Mouse (Mus musculus) embryonic facial prominence, embryonic 14.5 days (tissue): ENCODE measurements around the gene Bcl2. TPM values are rescaled to one million over a fixed set of nuclear protein-coding genes. Genes with fewer than 3 reads are reported as not detected.
A peak's percentile ranks its signal among the peaks of the same experiment; 100 is the strongest.

Experiments
- ATAC-seq: fragments of 200-750 bp; cut with Nextera tagmentation; 2 replicates; pipeline ENCODE4 v1.8.0; 2017; ENCODE audit warnings: low read depth, moderate number of reproducible peaks, moderate TSS enrichment
- DNase-seq: peaks from one replicate; pipeline ENCODE4 v3.0.0-alpha.2; 2015; ENCODE audit warnings: low spot score
- H3K27ac ChIP-seq: fragments of 300-500 bp; sonication (generic); replicated peaks from 2 replicates; pipeline ENCODE4 v1.5.1; 2014; ENCODE audit warnings: low read depth, mild to moderate bottlenecking, low read length, moderate library complexity
- H3K27me3 ChIP-seq: fragments of 300-500 bp; sonication (generic); replicated peaks from 2 replicates; pipeline ENCODE4 v1.6.1; 2014; ENCODE audit warnings: low read length; ENCODE audit not compliant: control insufficient read depth, insufficient read depth
- H3K36me3 ChIP-seq: fragments of 300-500 bp; sonication (generic); 2 replicates; pipeline ENCODE4 v1.6.1; 2014; ENCODE audit warnings: low read length, mixed read lengths; ENCODE audit not compliant: control insufficient read depth, insufficient read depth
- H3K4me1 ChIP-seq: fragments of 300-500 bp; sonication (generic); 2 replicates; pipeline ENCODE4 v1.6.1; 2014; ENCODE audit warnings: antibody characterized with exemption, low read length; ENCODE audit not compliant: control insufficient read depth, insufficient read depth
- H3K4me2 ChIP-seq: fragments of 300-500 bp; sonication (generic); 2 replicates; pipeline ENCODE4 v1.6.1; 2014; ENCODE audit warnings: low read depth, mild to moderate bottlenecking, low read length, moderate library complexity, mixed read lengths
- H3K4me3 ChIP-seq: fragments of 300-500 bp; sonication (generic); 2 replicates; pipeline ENCODE4 v1.5.1; 2014; ENCODE audit warnings: low read depth, mild to moderate bottlenecking, low read length
- H3K9ac ChIP-seq: fragments of 300-500 bp; sonication (generic); 2 replicates; pipeline ENCODE4 v1.6.1; 2014; ENCODE audit warnings: low read depth, mild to moderate bottlenecking, low read length, moderate library complexity, mixed read lengths
- H3K9me3 ChIP-seq: fragments of 300-500 bp; sonication (generic); 2 replicates; pipeline ENCODE4 v1.6.1; 2016; ENCODE audit warnings: low read length; ENCODE audit not compliant: control insufficient read depth
- WGBS: fragments of 180-500 bp; shearing (Covaris S2); extraction: QIAGEN DNeasy Blood & Tissue Kit; methylation state at CpG from one replicate; pipeline ENCODE4 v1.1.7; 2014; 5-methylcytosine and 5-hydroxymethylcytosine counted together
- polyA plus RNA-seq: library from polyadenylated mRNA; unstranded; fragments of >200 nt; fragmentation: Nextera tagmentation; extraction: Ambion mirVana; gene quantifications from 2 replicates; pipeline ENCODE4 v1.2.1, GENCODE M21; 2014

Gene Bcl2
- polyA plus RNA-seq, 1 experiment from 2014 or later, result 11.1 TPM

- no peak overlapping the region for H3K4me3 ChIP-seq
- H3K9me3 ChIP-seq, result no peaks in the 10 kb centered on the region
- ATAC-seq, result peak; percentile 58; the same call in 1 of the 2 replicates
- no peak overlapping the region for H3K9ac ChIP-seq
- no peaks in the 10 kb centered on the region for H3K36me3 ChIP-seq
- WGBS, result 63% methylated on average over 8 of the region's 8 CpGs
- H3K27me3 ChIP-seq, result no peaks in the 10 kb centered on the region
- no peak overlapping the region; the same call in 1 of the 2 replicates for H3K27ac ChIP-seq
- peak; percentile 81 for DNase-seq
- H3K4me1 ChIP-seq, result peaks cover 38% of the 10 kb centered on the region
- no peak overlapping the region for H3K4me2 ChIP-seq
Measured at GRCm38 (mm10) chr1:106553846-106554802, 159.9 kb downstream of the Bcl2 start.

GRCm38 (mm10) chr1:106552856-106553255, 161.2 kb downstream of the Bcl2 start:
- DNase-seq (peak; percentile 79), ATAC-seq (peak; percentile 36; the same call in 1 of the 2 replicates)
- peaks cover 38% of the 10 kb centered on the region for H3K4me1 ChIP-seq
- peak overlapping the region; percentile 68; the same call in 1 of the 2 replicates for H3K27ac ChIP-seq
- WGBS, result 49% methylated on average over 7 of the region's 7 CpGs
- H3K27me3 ChIP-seq, result no peaks in the 10 kb centered on the region
- H3K4me3 ChIP-seq, result no peak overlapping the region
- H3K36me3 ChIP-seq, result no peaks in the 10 kb centered on the region
- no peaks in the 10 kb centered on the region for H3K9me3 ChIP-seq
- no peak overlapping the region for H3K9ac ChIP-seq
- no peak overlapping the region for H3K4me2 ChIP-seq

- DNase-seq (no peak), ATAC-seq (no peak)
- Histone ChIP-seq H3K4me3 (no peak overlapping the region), H3K9me3 (no peaks in the 10 kb centered on the region), H3K36me3 (no peaks in the 10 kb centered on the region), H3K27ac (no peak overlapping the region), H3K4me1 (peaks cover 35% of the 10 kb centered on the region), H3K4me2 (no peak overlapping the region), H3K27me3 (no peaks in the 10 kb centered on the region), H3K9ac (no peak overlapping the region)
- WGBS, result 87% methylated on average over 3 of the region's 3 CpGs
Measured at GRCm38 (mm10) chr1:106550580-106550979, 163.5 kb downstream of the Bcl2 start.

- WGBS, result 64% methylated on average over 5 of the region's 5 CpGs
- ATAC-seq (no peak), DNase-seq (no peak)
- peaks cover 35% of the 10 kb centered on the region for H3K4me1 ChIP-seq
- no peaks in the 10 kb centered on the region for H3K9me3 ChIP-seq
- H3K27ac ChIP-seq, result peak overlapping the region; percentile 12; the same call in 1 of the 2 replicates
- no peak overlapping the region for H3K9ac ChIP-seq
- no peak overlapping the region for H3K4me2 ChIP-seq
- no peaks in the 10 kb centered on the region for H3K27me3 ChIP-seq
- H3K4me3 ChIP-seq, result no peak overlapping the region
- H3K36me3 ChIP-seq, result no peaks in the 10 kb centered on the region
Measured at GRCm38 (mm10) chr1:106549025-106549424, 165.0 kb downstream of the Bcl2 start.

DNA sequence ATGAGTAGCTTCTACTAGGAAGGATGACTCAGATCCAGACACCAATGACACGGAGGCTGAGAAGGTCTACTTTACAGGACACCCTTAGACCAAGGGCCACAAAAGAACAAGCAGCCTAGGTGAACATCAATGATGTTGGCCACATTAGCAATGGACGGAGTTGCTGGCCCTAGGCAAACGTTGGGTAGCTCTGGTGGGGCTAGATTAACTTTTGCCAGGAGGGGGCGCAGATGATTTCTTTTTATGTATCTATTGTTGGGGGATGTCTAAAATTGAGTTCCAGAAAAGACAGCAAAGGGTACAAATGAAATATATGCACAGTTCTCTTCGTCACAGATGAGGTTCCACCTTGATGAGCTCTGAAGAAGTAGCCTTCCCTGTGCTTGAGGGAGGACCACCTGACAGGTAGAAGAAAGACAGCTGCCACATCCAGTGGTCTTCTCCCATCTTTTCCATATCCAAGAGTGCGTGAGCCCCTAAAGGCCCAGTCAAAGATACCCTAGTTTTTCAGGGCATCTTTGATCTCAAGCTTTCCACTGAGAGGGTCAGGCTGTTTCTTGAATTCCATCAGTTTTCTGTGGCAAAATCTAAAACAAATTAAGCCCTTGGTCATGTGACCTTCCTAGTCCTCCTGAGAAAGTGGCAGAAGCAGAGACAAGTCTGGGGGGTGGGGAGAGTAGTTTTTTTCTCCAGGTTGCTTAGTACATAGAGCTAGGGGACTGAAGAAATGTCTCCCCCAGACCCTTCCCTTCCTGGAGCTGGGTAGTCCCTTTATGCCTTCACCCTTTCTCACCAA, 169.1 kb downstream of the Bcl2 start:
- H3K9ac ChIP-seq, result no peak overlapping the region
- 0 out of 2 replicates have a peak, but pooled peaks cover 3% of the 10 kb centered on the region for H3K36me3 ChIP-seq
- H3K4me1 ChIP-seq, result peaks cover 9% of the 10 kb centered on the region; the same call in 1 of the 2 replicates
- ATAC-seq (no peak), DNase-seq (no peak)
- H3K4me3 ChIP-seq, result no peak overlapping the region
- 76% methylated on average over 6 of the region's 6 CpGs for WGBS
- no peak overlapping the region for H3K4me2 ChIP-seq
- H3K27me3 ChIP-seq, result no peaks in the 10 kb centered on the region
- H3K9me3 ChIP-seq, result no peaks in the 10 kb centered on the region
- H3K27ac ChIP-seq, result no peak overlapping the region

GRCm38 (mm10) chr1:106542731-106543130, 171.3 kb downstream of the Bcl2 start:
- Histone ChIP-seq H3K9ac (no peak overlapping the region), H3K9me3 (no peaks in the 10 kb centered on the region), H3K4me2 (no peak overlapping the region), H3K4me3 (no peak overlapping the region), H3K36me3 (0 out of 2 replicates have a peak, but pooled peaks cover 3% of the 10 kb centered on the region), H3K27ac (no peak overlapping the region), H3K4me1 (no peaks in the 10 kb centered on the region; the same call in 1 of the 2 replicates), H3K27me3 (no peaks in the 10 kb centered on the region)
- ATAC-seq, result no peak
- no peak for DNase-seq
- WGBS, result 28% methylated on average over 5 of the region's 5 CpGs

- WGBS, result 71% methylated on average over 8 of the region's 8 CpGs
Measured at GRCm38 (mm10) chr1:106541851-106542250, 172.2 kb downstream of the Bcl2 start.

GRCm38 (mm10) chr1:106540130-106540529, 173.9 kb downstream of the Bcl2 start:
- ATAC-seq (no peak), DNase-seq (no peak)
- Histone ChIP-seq H3K27me3 (no peaks in the 10 kb centered on the region), H3K4me3 (no peak overlapping the region), H3K4me2 (no peak overlapping the region), H3K9ac (no peak overlapping the region), H3K4me1 (no peaks in the 10 kb centered on the region; the same call in 1 of the 2 replicates), H3K36me3 (0 out of 2 replicates have a peak, but pooled peaks cover 3% of the 10 kb centered on the region), H3K27ac (no peak overlapping the region), H3K9me3 (no peaks in the 10 kb centered on the region)
- WGBS, result 71% methylated on average over 3 of the region's 3 CpGs

More at GRCm38 (mm10) chr1:106541851-106542250, 172.2 kb downstream of the Bcl2 start:
- no peaks in the 10 kb centered on the region; the same call in 1 of the 2 replicates for H3K4me1 ChIP-seq
- no peak overlapping the region for H3K9ac ChIP-seq
- no peak overlapping the region for H3K4me2 ChIP-seq
- no peak overlapping the region for H3K27ac ChIP-seq
- ATAC-seq, result no peak
- H3K9me3 ChIP-seq, result no peaks in the 10 kb centered on the region
- 0 out of 2 replicates have a peak, but pooled peaks cover 3% of the 10 kb centered on the region for H3K36me3 ChIP-seq
- no peaks in the 10 kb centered on the region for H3K27me3 ChIP-seq
- DNase-seq, result no peak
- H3K4me3 ChIP-seq, result no peak overlapping the region
